Mouse (Mus musculus) embryonic facial prominence, embryonic 15.5 days (tissue): ENCODE data around the gene Spag4. TPM values are rescaled to one million over a fixed set of nuclear protein-coding genes. Genes with fewer than 3 reads are reported as not detected.
"Not testable (repeated sequence)": the region's sequence is repeated elsewhere in the genome, so short reads cannot be mapped to it uniquely, and the experiment has no call there.

ENCODE experiments used
- ATAC-seq: fragments of 200-750 bp; cut with Nextera tagmentation; 2 replicates; pipeline ENCODE4 v1.8.0; 2017; ENCODE audit warnings: low read depth, moderate TSS enrichment; ENCODE audit not compliant: insufficient number of reproducible peaks, low FRiP score, low TSS enrichment
- H3K27ac ChIP-seq: fragments of 300-500 bp; sonication (generic); replicated peaks from 2 replicates; pipeline ENCODE4 v1.5.1; 2015; ENCODE audit warnings: mild to moderate bottlenecking, inconsistent platforms
- H3K27me3 ChIP-seq: fragments of 300-500 bp; sonication (generic); 2 replicates; pipeline ENCODE4 v1.6.1; 2015; ENCODE audit warnings: inconsistent platforms
- H3K36me3 ChIP-seq: fragments of 300-500 bp; sonication (generic); 2 replicates; pipeline ENCODE4 v1.6.1; 2015; ENCODE audit warnings: mild to moderate bottlenecking, inconsistent platforms
- H3K4me1 ChIP-seq: fragments of 300-500 bp; sonication (generic); 2 replicates; pipeline ENCODE4 v1.6.1; 2015; ENCODE audit warnings: inconsistent platforms
- H3K4me2 ChIP-seq: fragments of 300-500 bp; sonication (generic); replicated peaks from 2 replicates; pipeline ENCODE4 v1.6.1; 2015; ENCODE audit warnings: mild to moderate bottlenecking, inconsistent platforms
- H3K4me3 ChIP-seq: fragments of 300-500 bp; sonication (generic); replicated peaks from 2 replicates; pipeline ENCODE4 v1.5.1; 2015; ENCODE audit warnings: mild to moderate bottlenecking, inconsistent platforms
- H3K9ac ChIP-seq: fragments of 300-500 bp; sonication (generic); 2 replicates; pipeline ENCODE4 v1.6.1; 2015; ENCODE audit warnings: inconsistent platforms
- H3K9me3 ChIP-seq: fragments of 300-500 bp; sonication (generic); replicated peaks from 2 replicates; pipeline ENCODE4 v1.6.1; 2016; ENCODE audit warnings: inconsistent platforms
- WGBS: fragments of 180-500 bp; shearing (Covaris S2); methylation state at CpG from one replicate; pipeline ENCODE4 v1.1.7; 2015; 5-methylcytosine and 5-hydroxymethylcytosine counted together
- polyA plus RNA-seq: library from polyadenylated mRNA; unstranded; fragments of >200 nt; fragmentation: Nextera tagmentation; extraction: Ambion mirVana; gene quantifications from 2 replicates; pipeline ENCODE4 v1.2.1, GENCODE M21; 2015

Gene Spag4
- polyA plus RNA-seq, 1 experiment from 2014 or later: 2.5 TPM

- no peaks in the 10 kb centered on the region for H3K36me3 ChIP-seq
- H3K9ac ChIP-seq: peak overlapping the region; percentile 95
- H3K27me3 ChIP-seq: no peaks in the 10 kb centered on the region
- peak; percentile 52; the same call in 1 of the 2 replicates for ATAC-seq
- peak overlapping the region; percentile 91 for H3K4me3 ChIP-seq
- WGBS: under 1% methylated on average over 16 of the region's 16 CpGs
- peak overlapping the region; percentile 94 for H3K27ac ChIP-seq
- H3K4me2 ChIP-seq: peak overlapping the region; percentile 65
- H3K4me1 ChIP-seq: 0 out of 2 replicates have a peak, but pooled peaks cover 3% of the 10 kb centered on the region
- no peaks in the 10 kb centered on the region for H3K9me3 ChIP-seq
These were observed 45.8 kb downstream of the Spag4 start for GRCm38 (mm10) chr2:156110627-156111357.

DNA sequence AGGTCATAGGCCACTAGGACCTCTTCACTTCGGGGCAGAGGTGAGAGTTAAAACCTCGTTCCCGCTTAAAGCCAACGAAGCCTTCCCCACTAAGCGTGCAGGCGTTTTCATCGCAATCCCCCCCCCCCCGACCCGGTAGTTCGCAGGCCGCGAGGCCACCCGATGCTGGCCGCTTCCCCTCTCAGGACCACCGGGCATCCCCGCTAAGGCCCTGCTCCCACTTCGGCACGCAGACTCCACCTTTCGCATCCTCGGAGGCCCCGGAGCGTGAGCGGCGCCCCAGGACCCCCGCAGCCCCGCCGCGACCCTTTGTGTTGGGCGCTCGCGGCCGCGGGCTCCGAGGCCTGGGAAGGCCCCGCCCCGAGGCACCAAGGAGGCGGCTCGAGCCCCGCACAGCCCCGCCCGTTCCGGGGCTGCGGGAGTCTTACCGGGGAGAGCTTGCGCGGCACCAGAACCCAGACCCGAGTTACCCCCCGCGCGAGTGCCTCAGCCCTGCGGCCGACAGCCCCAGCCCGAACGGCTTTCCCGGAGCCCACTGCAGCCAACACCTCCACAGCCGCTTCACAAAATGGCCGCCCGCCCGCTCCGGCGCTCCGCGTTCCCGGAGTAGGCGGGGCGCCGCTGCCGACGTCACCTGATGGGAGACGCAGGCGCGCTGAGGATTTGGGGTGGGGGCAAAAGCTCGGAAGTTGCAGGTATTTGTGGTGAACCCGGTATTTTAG is 46.5 kb downstream of the Spag4 start, which contains the start of the genes Cpne1 and Rbm12:
Cpne1 (minus strand) TSS at position 608 of the 722 bp plus-strand sequence.
Rbm12 (minus strand) TSS at position 621 of the 722 bp plus-strand sequence.
- WGBS: under 1% methylated on average over 74 of the region's 74 CpGs

GRCm38 (mm10) chr2:156112080-156112423 is 47.1 kb downstream of the Spag4 start:
- 28% methylated on average over 5 of the region's 5 CpGs for WGBS
- not testable (repeated sequence) for H3K9me3 ChIP-seq, H3K27me3 ChIP-seq, H3K9ac ChIP-seq, H3K4me1 ChIP-seq, ATAC-seq, H3K36me3 ChIP-seq
- peak overlapping the region; percentile 91 for H3K4me3 ChIP-seq
- peak overlapping the region; percentile 94 for H3K27ac ChIP-seq
- H3K4me2 ChIP-seq: peak overlapping the region; percentile 49

More for the DNA sequence above, 46.5 kb downstream of the Spag4 start, which contains the start of the genes Cpne1 and Rbm12:
- peak within 1 kb of the TSS; percentile 95 for H3K9ac ChIP-seq
- H3K4me3 ChIP-seq: peak within 1 kb of the TSS; percentile 91
- no peaks in the 10 kb centered on the region for H3K36me3 ChIP-seq
- H3K27me3 ChIP-seq: no peaks in the 10 kb centered on the region
- 0 out of 2 replicates have a peak, but pooled peaks cover 3% of the 10 kb centered on the region for H3K4me1 ChIP-seq
- ATAC-seq: peak; percentile 94
- peak within 1 kb of the TSS; percentile 94 for H3K27ac ChIP-seq
- H3K9me3 ChIP-seq: no peaks in the 10 kb centered on the region
- peak within 1 kb of the TSS; percentile 65 for H3K4me2 ChIP-seq

- ATAC-seq: no peak
- H3K9me3 ChIP-seq: no peaks in the 10 kb centered on the region
- H3K36me3 ChIP-seq: peaks cover 17% of the 10 kb centered on the region
- H3K4me2 ChIP-seq: no peak overlapping the region
- no peaks in the 10 kb centered on the region for H3K4me1 ChIP-seq
- H3K4me3 ChIP-seq: no peak overlapping the region
- H3K27ac ChIP-seq: no peak overlapping the region
- H3K27me3 ChIP-seq: no peaks in the 10 kb centered on the region
- no peak overlapping the region for H3K9ac ChIP-seq
These were observed 54.6 kb downstream of the Spag4 start for GRCm38 (mm10) chr2:156119566-156119965.

Other genes with a start within 250 kb of the Spag4 start
- gene BC029722, start 245.7 kb upstream of the Spag4 start, polyA plus RNA-seq: 21.0 and 24.8 TPM in 2 replicates
- gene Eif6, start 238.2 kb upstream of the Spag4 start, polyA plus RNA-seq: 205 and 214 TPM in 2 replicates
- 4.3 and 4.8 TPM in 2 replicates for gene Fam83c, start 230.3 kb upstream of the Spag4 start, polyA plus RNA-seq
- gene Uqcc1, start 134.9 kb upstream of the Spag4 start, polyA plus RNA-seq: 52.1 and 65.6 TPM in 2 replicates
- gene Gm15557, start 124.4 kb upstream of the Spag4 start, polyA plus RNA-seq: 0.27 TPM in 1 of 2 replicates, not detected in the other
- gene Gdf5, start 119.8 kb upstream of the Spag4 start, polyA plus RNA-seq: 1.7 and 2.2 TPM in 2 replicates
- gene Cep250, start 108.7 kb upstream of the Spag4 start, polyA plus RNA-seq: 22.5 and 23.3 TPM in 2 replicates
- 1.8 and 2.2 TPM in 2 replicates for gene 6430550D23Rik, start 57.2 kb upstream of the Spag4 start, polyA plus RNA-seq
- 250 and 256 TPM in 2 replicates for gene Ergic3, start 57.1 kb upstream of the Spag4 start, polyA plus RNA-seq
- gene Fer1l4, start 12.2 kb upstream of the Spag4 start, polyA plus RNA-seq: 0.05 TPM in 1 of 2 replicates, not detected in the other
- gene Cpne1, start 46.8 kb downstream of the Spag4 start, polyA plus RNA-seq: 53.5 and 56.3 TPM in 2 replicates
- gene Rbm12, start 46.8 kb downstream of the Spag4 start, polyA plus RNA-seq: 23.9 and 24.1 TPM in 2 replicates
- 17.0 and 17.2 TPM in 2 replicates for gene Gm28036, start 61.9 kb downstream of the Spag4 start, polyA plus RNA-seq
- 389 and 403 TPM in 2 replicates for gene Romo1, start 78.9 kb downstream of the Spag4 start, polyA plus RNA-seq
- 42.0 and 44.1 TPM in 2 replicates for gene Nfs1, start 79.0 kb downstream of the Spag4 start, polyA plus RNA-seq
- 643 and 665 TPM in 2 replicates for gene Rbm39, start 115.1 kb downstream of the Spag4 start, polyA plus RNA-seq
- 72.1 and 85.8 TPM in 2 replicates for gene Phf20, start 131.3 kb downstream of the Spag4 start, polyA plus RNA-seq
- gene Cnbd2, start 247.1 kb downstream of the Spag4 start, polyA plus RNA-seq: 4.2 and 5.2 TPM in 2 replicates
- 80.1 and 84.4 TPM in 2 replicates for gene Scand1, start 247.5 kb downstream of the Spag4 start, polyA plus RNA-seq